In genomic region chr8:112730583-112731432, GRCm38 (mm10) we compare ENCODE assay signal across 25 mouse cellular contexts.
DNase-seq lines count a peak whose midpoint lies in the region; ATAC-seq and TF ChIP-seq lines count a peak whose summit lies in the region.
"Had no signal": no experiment of that assay in that cellular context is flagged by ENCODE, and none has a peak within 500 bp of the region (broad histone marks: within the 10 kb centered on the region; RNA-seq: fewer than 3 reads in every experiment).

No protein-coding gene starts in this region.

- H3K27me3 ChIP-seq in midbrain, embryonic 11.5 days (ENCODE audit: control insufficient read depth, insufficient read depth, low read length), result no peaks in the 10 kb centered on the region
- H3K27me3 ChIP-seq in midbrain, embryonic 15.5 days (replicated peaks), result no peaks in the 10 kb centered on the region
- no peaks in the 10 kb centered on the region for H3K27me3 ChIP-seq in myocyte (ENCODE audit: control insufficient read depth, insufficient read depth, insufficient read length)
- H3K27me3 ChIP-seq in forebrain, embryonic 14.5 days (replicated peaks; ENCODE audit: control insufficient read depth, insufficient read depth, low read length), result no peaks in the 10 kb centered on the region
- H3K27me3 ChIP-seq: forebrain, embryonic 15.5 days; heart, embryonic 12.5 days; limb, embryonic 12.5 days; neural tube, embryonic 13.5 days had no signal

- H3K9me3 ChIP-seq in midbrain, embryonic 11.5 days (ENCODE audit: control insufficient read depth, low read length), result no peaks in the 10 kb centered on the region
- no peaks in the 10 kb centered on the region for H3K9me3 ChIP-seq in midbrain, embryonic 15.5 days
- H3K9me3 ChIP-seq in forebrain, embryonic 14.5 days (replicated peaks; ENCODE audit: control insufficient read depth, low read length), result no peaks in the 10 kb centered on the region
- H3K9me3 ChIP-seq: forebrain, embryonic 15.5 days; heart, embryonic 12.5 days; limb, embryonic 12.5 days; midbrain, embryonic 10.5 days; neural tube, embryonic 13.5 days had no signal

- 81% methylated on average over 15 of the region's 15 CpGs for WGBS in midbrain, embryonic 11.5 days
- WGBS in midbrain, embryonic 15.5 days, result 82% methylated on average over 15 of the region's 15 CpGs
- 88% methylated on average over 15 of the region's 15 CpGs for WGBS in forebrain, embryonic 14.5 days

- ATAC-seq in midbrain, embryonic 11.5 days (ENCODE audit: low FRiP score), result 0 out of 2 replicates have a peak, but pooled peaks have one; percentile 24
- no peak for ATAC-seq in midbrain, embryonic 15.5 days (replicated peaks)
- no peak for ATAC-seq in forebrain, embryonic 14.5 days
- no peak for ATAC-seq in megakaryocyte progenitor cell, adult 5-6 weeks (replicated peaks; ENCODE audit: poor library complexity)
- ATAC-seq: forebrain, embryonic 15.5 days; inflammation-experienced regulatory T-cells, adult 6 months had no signal

- no peaks in the 10 kb centered on the region for H3K36me3 ChIP-seq in midbrain, embryonic 11.5 days (ENCODE audit: control insufficient read depth, insufficient read depth, low read length)
- no peaks in the 10 kb centered on the region for H3K36me3 ChIP-seq in midbrain, embryonic 15.5 days (replicated peaks)
- H3K36me3 ChIP-seq in myocyte (ENCODE audit: control insufficient read depth, insufficient read depth), result no peaks in the 10 kb centered on the region
- H3K36me3 ChIP-seq in forebrain, embryonic 14.5 days (ENCODE audit: control insufficient read depth, insufficient read depth, low read length), result no peaks in the 10 kb centered on the region
- H3K36me3 ChIP-seq: forebrain, embryonic 15.5 days; G1E; heart, embryonic 12.5 days; limb, embryonic 12.5 days; midbrain, embryonic 10.5 days; neural tube, embryonic 13.5 days had no signal

- H3K4me2 ChIP-seq in midbrain, embryonic 11.5 days, result no peak overlapping the region
- no peak overlapping the region for H3K4me2 ChIP-seq in midbrain, embryonic 15.5 days
- peak overlapping the region; percentile 67 for H3K4me2 ChIP-seq in myocyte (ENCODE audit: low read depth)
- H3K4me2 ChIP-seq in forebrain, embryonic 14.5 days (ENCODE audit: low read length), result no peak overlapping the region
- H3K4me2 ChIP-seq: forebrain, embryonic 15.5 days; heart, embryonic 12.5 days; hindbrain, embryonic 14.5 days; limb, embryonic 12.5 days; neural tube, embryonic 13.5 days had no signal

- no peak for DNase-seq in midbrain, embryonic 11.5 days (ENCODE audit: low spot score, missing footprints)
- peak; percentile 41 for DNase-seq in R1 (ENCODE audit: low read depth, low spot score)
- DNase-seq in yolk sac, embryonic 10.5 days (ENCODE audit: low spot score), result peak; percentile 13
- DNase-seq in left cerebral cortex, postnatal 10 days (ENCODE audit: extremely low spot score in 1 of 2, low spot score in 2 of 2), result no peak
- no peak for DNase-seq in forebrain, embryonic 14.5 days (ENCODE audit: low spot score)
- DNase-seq: adrenal gland, postnatal 25 days; cerebellum, adult 2 months; cerebellum, postnatal 25 days; gastrocnemius, postnatal 25 days; heart, adult 18-20 months; heart, postnatal 4 days; kidney, adult 9 months; kidney, postnatal 10 days; thymus, postnatal 4 days had no signal

- no peak overlapping the region for H3K27ac ChIP-seq in midbrain, embryonic 11.5 days (ENCODE audit: low read depth, low read length)
- H3K27ac ChIP-seq in midbrain, embryonic 15.5 days, result no peak overlapping the region
- H3K27ac ChIP-seq in forebrain, embryonic 14.5 days (ENCODE audit: low read depth, low read length), result no peak overlapping the region
- H3K27ac ChIP-seq: forebrain, embryonic 15.5 days; hindbrain, embryonic 14.5 days; limb, embryonic 12.5 days; midbrain, embryonic 10.5 days; neural tube, embryonic 13.5 days had no signal

- no peak overlapping the region for H3K4me3 ChIP-seq in midbrain, embryonic 11.5 days (ENCODE audit: low read depth, low read length)
- H3K4me3 ChIP-seq in midbrain, embryonic 15.5 days, result no peak overlapping the region
- H3K4me3 ChIP-seq in myocyte, result peak overlapping the region; percentile 10
- H3K4me3 ChIP-seq in forebrain, embryonic 14.5 days (ENCODE audit: low read depth, low read length), result no peak overlapping the region
- H3K4me3 ChIP-seq: forebrain, embryonic 15.5 days; heart, embryonic 12.5 days; limb, embryonic 12.5 days; midbrain, embryonic 10.5 days; neural tube, embryonic 13.5 days had no signal

- no peak overlapping the region for H3ac ChIP-seq in myocyte (ENCODE audit: control insufficient read depth, insufficient read length)

- TF ChIP-seq POLR2A in myocyte (IDR thresholded peaks at IDR 0.05; ENCODE audit: insufficient read length, low read depth), result peak; percentile 30

- H3K9ac ChIP-seq in midbrain, embryonic 11.5 days (ENCODE audit: low read length), result no peak overlapping the region
- no peak overlapping the region for H3K9ac ChIP-seq in midbrain, embryonic 15.5 days
- no peak overlapping the region for H3K9ac ChIP-seq in forebrain, embryonic 14.5 days (ENCODE audit: low read length)
- H3K9ac ChIP-seq: forebrain, embryonic 15.5 days; heart, embryonic 12.5 days; hindbrain, embryonic 14.5 days; limb, embryonic 12.5 days; neural tube, embryonic 13.5 days had no signal

- no peaks in the 10 kb centered on the region for H3K79me2 ChIP-seq in myocyte (ENCODE audit: control insufficient read depth, insufficient read depth)

- intact Hi-C loops in left cerebral cortex, postnatal 10 days (cut with DNase I), result no loop called here

- H3K4me1 ChIP-seq in midbrain, embryonic 11.5 days (ENCODE audit: control insufficient read depth, insufficient read depth, low read length), result no peaks in the 10 kb centered on the region
- H3K4me1 ChIP-seq in midbrain, embryonic 15.5 days, result no peaks in the 10 kb centered on the region
- H3K4me1 ChIP-seq in forebrain, embryonic 14.5 days (ENCODE audit: control insufficient read depth, insufficient read depth, low read length), result no peaks in the 10 kb centered on the region
- H3K4me1 ChIP-seq: heart, embryonic 12.5 days; limb, embryonic 12.5 days; midbrain, embryonic 10.5 days; neural tube, embryonic 13.5 days had no signal

TF ChIP-seq in myocyte, 11 proteins besides CTCF, POLR2A, EP300 and RAD21:
- TF ChIP-seq MYOD1 (IDR thresholded peaks at IDR 0.05; ENCODE audit: control insufficient read depth in 1 of 3, insufficient read length in 2 of 3, low read depth in 2 of 3) (peak in 1 of 3 experiments; percentile 42), REST (IDR thresholded peaks at IDR 0.05; ENCODE audit: insufficient read depth, insufficient read length) (no peak)
TF ChIP-seq in myocyte: peak in this region for 1.

Comparison
In these comparisons a context has a peak if more than half of its experiments do, and no peak if none do; other contexts are left out.
1. DNase-seq: peak in R1 (single experiment) and yolk sac, embryonic 10.5 days (single experiment); none in midbrain, embryonic 11.5 days (single experiment), left cerebral cortex, postnatal 10 days (0 of 2) and forebrain, embryonic 14.5 days (single experiment).